Mouse (Mus musculus): ENCODE data around the gene Adgrl2.

GRCm38 (mm10) chr3:148960215-148960614 is 30.1 kb downstream of the Adgrl2 start:
- TF ChIP-seq POLR2A (IDR thresholded peaks at IDR 0.05; ENCODE audit: control insufficient read depth, extremely low read depth, insufficient read depth, low read length, poor library complexity) (no peak), CTCF (IDR thresholded peaks at IDR 0.05; ENCODE audit: borderline replicate concordance, control insufficient read depth, extremely low read depth, insufficient read depth, low read length, poor library complexity) (no peak)

All from thymus, adult 2 months (tissue).